Mouse (Mus musculus) MEL (cell line): ENCODE measurements at regions not wholly inside any gene's neighbourhood (a gene's known extent, or its start where the extent isn't known, plus 50 kb on each side); places are given as distances from the start of the nearest gene placed in this dataset.

Experiments
- DNase-seq: peaks from one replicate; pipeline ENCODE4 v3.0.0; 2011; ENCODE audit warnings: low read depth, low spot score
- H3K27ac ChIP-seq: 2 replicates; pipeline ENCODE4 v1.5.1; 2012; ENCODE audit warnings: low read depth, mild to moderate bottlenecking, control low read depth, low read length, moderate library complexity; ENCODE audit not compliant: control insufficient read depth
- H3K27me3 ChIP-seq, 2 experiments: fragments of 150-350 bp in 1 of 2; sonication (generic) in 1 of 2; 2 replicates each; pipeline ENCODE4 v1.6.1; 2012; ENCODE audit warnings: low read length in 2 of 2, mild to moderate bottlenecking in 2 of 2, improper control_type of control experiment in 1 of 2, moderate library complexity in 1 of 2; ENCODE audit not compliant: insufficient read depth in 2 of 2, control insufficient read depth in 1 of 2
- H3K36me3 ChIP-seq, 2 experiments: 2 replicates each; pipeline ENCODE4 v1.6.1; 2012 to 2014; ENCODE audit warnings: low read length in 2 of 2, improper control_type of control experiment in 1 of 2, inconsistent platforms in 1 of 2, mild to moderate bottlenecking in 1 of 2; ENCODE audit not compliant: insufficient read depth in 2 of 2, control insufficient read depth in 1 of 2
- H3K4me1 ChIP-seq, 2 experiments: fragments of 150-350 bp in 1 of 2; sonication (generic) in 1 of 2; 2 replicates each; pipeline ENCODE4 v1.6.1; 2012; ENCODE audit warnings: low read length in 2 of 2, improper control_type of control experiment in 1 of 2, mild to moderate bottlenecking in 1 of 2; ENCODE audit not compliant: insufficient read depth in 2 of 2, control insufficient read depth in 1 of 2
- H3K4me3 ChIP-seq, 2 experiments: fragments of 150-350 bp in 1 of 2; sonication (generic) in 1 of 2; 2 replicates each; pipeline ENCODE4 v1.5.1; 2012; ENCODE audit warnings: low read depth in 2 of 2, low read length in 2 of 2, mild to moderate bottlenecking in 2 of 2, moderate library complexity in 2 of 2, control low read depth in 1 of 2, improper control_type of control experiment in 1 of 2; ENCODE audit not compliant: control insufficient read depth in 1 of 2, insufficient read depth in 1 of 2
- H3K79me2 ChIP-seq: 2 replicates; pipeline ENCODE4 v1.6.1; 2012; ENCODE audit warnings: mild to moderate bottlenecking, low read length, moderate library complexity; ENCODE audit not compliant: control insufficient read depth, poor library complexity, insufficient read depth
- H3K9ac ChIP-seq: 2 replicates; pipeline ENCODE4 v1.6.1; 2012; ENCODE audit warnings: low read depth, mild to moderate bottlenecking, control low read depth, low read length, moderate library complexity; ENCODE audit not compliant: control insufficient read depth, poor library complexity, severe bottlenecking
- H3K9me3 ChIP-seq: fragments of 150-350 bp; sonication (generic); replicated peaks from 2 replicates; pipeline ENCODE4 v1.6.1; 2012; ENCODE audit warnings: mild to moderate bottlenecking, low read length, improper control_type of control experiment, moderate library complexity; ENCODE audit not compliant: insufficient read depth
- BHLHE40 ChIP-seq: IDR thresholded peaks from 2 replicates; pipeline ENCODE4 v1.6.1; 2012; ENCODE audit warnings: low read depth, mild to moderate bottlenecking, inconsistent platforms, low read length, improper control_type of control experiment, borderline replicate concordance
- CHD1 ChIP-seq: IDR thresholded peaks from 2 replicates; pipeline ENCODE4 v1.6.1; 2012; ENCODE audit warnings: low read depth, mild to moderate bottlenecking, inconsistent platforms, low read length, improper control_type of control experiment
- CHD2 ChIP-seq: IDR thresholded peaks from 2 replicates; pipeline ENCODE4 v1.6.1; 2011; ENCODE audit warnings: low read length, improper control_type of control experiment
- CTCF ChIP-seq, 3 experiments: IDR thresholded peaks in 2 of 3; conservative IDR thresholded peaks in 1 of 3; 2 replicates each; pipeline ENCODE4 v1.5.1; 2011 to 2012; ENCODE audit warnings: low read length in 3 of 3, low read depth in 2 of 3, mild to moderate bottlenecking in 2 of 3, improper control_type of control experiment in 1 of 3, inconsistent platforms in 1 of 3, mixed read lengths in 1 of 3, moderate library complexity in 1 of 3; ENCODE audit not compliant: control insufficient read depth in 1 of 3, insufficient read depth in 1 of 3, poor library complexity in 1 of 3, severe bottlenecking in 1 of 3
- E2F4 ChIP-seq: IDR thresholded peaks from 2 replicates; pipeline ENCODE4 v1.6.1; 2011; ENCODE audit warnings: low read depth, low read length, improper control_type of control experiment, borderline replicate concordance
- ELF1 ChIP-seq: IDR thresholded peaks from 2 replicates; pipeline ENCODE4 v1.6.1; 2014; ENCODE audit warnings: low read depth, mild to moderate bottlenecking, inconsistent platforms, low read length, improper control_type of control experiment, moderate library complexity
- GABPA ChIP-seq: IDR thresholded peaks from 2 replicates; pipeline ENCODE4 v1.6.1; 2012; ENCODE audit warnings: low read depth, mild to moderate bottlenecking, inconsistent platforms, low read length, improper control_type of control experiment, moderate library complexity
- JUND ChIP-seq: IDR thresholded peaks from 2 replicates; pipeline ENCODE4 v1.6.1; 2011; ENCODE audit warnings: low read depth, mild to moderate bottlenecking, improper control_type of control experiment, low read length
- KAT2A ChIP-seq: conservative IDR thresholded peaks from 2 replicates; pipeline ENCODE4 v1.6.1; 2012; ENCODE audit warnings: low read depth, low read length, improper control_type of control experiment, inconsistent platforms
- MAFK ChIP-seq: IDR thresholded peaks from 2 replicates; pipeline ENCODE4 v1.6.1; 2011; ENCODE audit warnings: low read depth, mild to moderate bottlenecking, low read length, improper control_type of control experiment, borderline replicate concordance
- MAZ ChIP-seq: IDR thresholded peaks from 2 replicates; pipeline ENCODE4 v1.6.1; 2012; ENCODE audit warnings: low read depth, mild to moderate bottlenecking, inconsistent platforms, low read length, improper control_type of control experiment
- MEF2A ChIP-seq: IDR thresholded peaks from 2 replicates; pipeline ENCODE4 v1.6.1; 2014; ENCODE audit warnings: low read depth, mild to moderate bottlenecking, inconsistent platforms, low read length, improper control_type of control experiment; ENCODE audit not compliant: poor library complexity, insufficient replicate concordance, severe bottlenecking; ENCODE audit errors: extremely low read depth
- MXI1 ChIP-seq: IDR thresholded peaks from 2 replicates; pipeline ENCODE4 v1.6.1; 2011; ENCODE audit warnings: mild to moderate bottlenecking, low read depth, low read length, improper control_type of control experiment
- NELFE ChIP-seq: IDR thresholded peaks from 2 replicates; pipeline ENCODE4 v1.6.1; 2011; ENCODE audit warnings: low read depth, low read length, improper control_type of control experiment
- NRF1 ChIP-seq: IDR thresholded peaks from 2 replicates; pipeline ENCODE4 v1.6.1; 2014; ENCODE audit warnings: low read depth, mild to moderate bottlenecking, inconsistent platforms, low read length, improper control_type of control experiment, moderate library complexity; ENCODE audit not compliant: poor library complexity, insufficient read depth, severe bottlenecking
- POLR2A ChIP-seq, 2 experiments: IDR thresholded peaks; 2 replicates each; pipeline ENCODE4 v1.6.1; 2011 to 2012; ENCODE audit warnings: low read length in 2 of 2, mild to moderate bottlenecking in 2 of 2, control low read depth in 1 of 2, improper control_type of control experiment in 1 of 2, low read depth in 1 of 2, moderate library complexity in 1 of 2; ENCODE audit not compliant: control insufficient read depth in 1 of 2, insufficient read depth in 1 of 2, poor library complexity in 1 of 2
- POLR2AphosphoS2 ChIP-seq: IDR thresholded peaks from 2 replicates; pipeline ENCODE4 v1.6.1; 2011; ENCODE audit warnings: low read length, improper control_type of control experiment
- POLR2AphosphoS5 ChIP-seq: IDR thresholded peaks from 2 replicates; pipeline ENCODE4 v1.6.1; 2012; ENCODE audit warnings: low read depth, borderline replicate concordance, mild to moderate bottlenecking, inconsistent platforms, low read length, moderate library complexity, mixed read lengths
- RAD21 ChIP-seq: IDR thresholded peaks from 2 replicates; pipeline ENCODE4 v1.6.1; 2011; ENCODE audit warnings: mild to moderate bottlenecking, low read depth, low read length, improper control_type of control experiment
- RCOR1 ChIP-seq: IDR thresholded peaks from 2 replicates; pipeline ENCODE4 v1.6.1; 2012; ENCODE audit warnings: low read depth, mild to moderate bottlenecking, inconsistent platforms, low read length, improper control_type of control experiment
- SIN3A ChIP-seq: IDR thresholded peaks from 2 replicates; pipeline ENCODE4 v1.6.1; 2012; ENCODE audit warnings: low read length, improper control_type of control experiment, inconsistent platforms
- SMC3 ChIP-seq: IDR thresholded peaks from 2 replicates; pipeline ENCODE4 v1.6.1; 2011; ENCODE audit warnings: low read depth, low read length, improper control_type of control experiment
- TAL1 ChIP-seq: IDR thresholded peaks from 2 replicates; pipeline ENCODE4 v1.6.1; 2012; ENCODE audit warnings: mild to moderate bottlenecking, inconsistent platforms, low read length, moderate library complexity, mixed read lengths
- TCF12 ChIP-seq: IDR thresholded peaks from 2 replicates; pipeline ENCODE4 v1.6.1; 2014; ENCODE audit warnings: low read depth, mild to moderate bottlenecking, inconsistent platforms, low read length, improper control_type of control experiment, moderate library complexity
- USF1 ChIP-seq: IDR thresholded peaks from 2 replicates; pipeline ENCODE4 v1.6.1; 2014; ENCODE audit warnings: low read depth, mild to moderate bottlenecking, inconsistent platforms, low read length, improper control_type of control experiment, moderate library complexity
- USF2 ChIP-seq, 2 experiments: IDR thresholded peaks; 2 replicates each; pipeline ENCODE4 v1.6.1; 2011 to 2012; ENCODE audit warnings: improper control_type of control experiment in 2 of 2, low read length in 2 of 2, borderline replicate concordance in 1 of 2, inconsistent platforms in 1 of 2, low read depth in 1 of 2, mild to moderate bottlenecking in 1 of 2; ENCODE audit not compliant: insufficient read depth in 1 of 2
- ZKSCAN1 ChIP-seq: IDR thresholded peaks from 2 replicates; pipeline ENCODE4 v1.6.1; 2012; ENCODE audit warnings: low read depth, mild to moderate bottlenecking, inconsistent platforms, low read length, improper control_type of control experiment, moderate library complexity
- ZMIZ1 ChIP-seq: IDR thresholded peaks from 2 replicates; pipeline ENCODE4 v1.6.1; 2012; ENCODE audit warnings: low read depth, mild to moderate bottlenecking, inconsistent platforms, low read length, improper control_type of control experiment, moderate library complexity
- ZNF384 ChIP-seq: IDR thresholded peaks from 2 replicates; pipeline ENCODE4 v1.6.1; 2012; ENCODE audit warnings: low read depth, mild to moderate bottlenecking, inconsistent platforms, low read length, improper control_type of control experiment

- no peak overlapping the region for H3K9ac ChIP-seq
- no peak overlapping the region for H3K4me3 ChIP-seq
- no peak for TF ChIP-seq NELFE
- no peak for TF ChIP-seq CHD1
- TF ChIP-seq SMC3: no peak
- no peak for TF ChIP-seq ZMIZ1
- no peak for TF ChIP-seq SIN3A
- TF ChIP-seq POLR2AphosphoS2: no peak
- TF ChIP-seq MEF2A: no peak
- no peak for TF ChIP-seq RAD21
- TF ChIP-seq MXI1: no peak
- no peak for TF ChIP-seq E2F4
- TF ChIP-seq RCOR1: no peak
- TF ChIP-seq ELF1: no peak
- TF ChIP-seq TCF12: no peak
- TF ChIP-seq CTCF (IDR thresholded peaks at IDR 0.05 in 2 of 3, conservative IDR thresholded peaks at IDR 0.05 in 1 of 3; ENCODE audit: control insufficient read depth in 1 of 3, insufficient read depth in 1 of 3, low read depth in 2 of 3, low read length in 3 of 3, poor library complexity in 1 of 3, severe bottlenecking in 1 of 3): no peak
- no peak for TF ChIP-seq USF2 (IDR thresholded peaks at IDR 0.05; ENCODE audit: borderline replicate concordance in 1 of 2, insufficient read depth in 1 of 2, low read depth in 1 of 2, low read length in 2 of 2)
- no peak for TF ChIP-seq MAFK
- no peak for TF ChIP-seq GABPA
- no peak for TF ChIP-seq USF1
- no peak for TF ChIP-seq CHD2
- no peak for TF ChIP-seq ZKSCAN1
Measured at GRCm38 (mm10) chr2:50653121-50653615, 356.6 kb upstream of the Mmadhc start.

DNA sequence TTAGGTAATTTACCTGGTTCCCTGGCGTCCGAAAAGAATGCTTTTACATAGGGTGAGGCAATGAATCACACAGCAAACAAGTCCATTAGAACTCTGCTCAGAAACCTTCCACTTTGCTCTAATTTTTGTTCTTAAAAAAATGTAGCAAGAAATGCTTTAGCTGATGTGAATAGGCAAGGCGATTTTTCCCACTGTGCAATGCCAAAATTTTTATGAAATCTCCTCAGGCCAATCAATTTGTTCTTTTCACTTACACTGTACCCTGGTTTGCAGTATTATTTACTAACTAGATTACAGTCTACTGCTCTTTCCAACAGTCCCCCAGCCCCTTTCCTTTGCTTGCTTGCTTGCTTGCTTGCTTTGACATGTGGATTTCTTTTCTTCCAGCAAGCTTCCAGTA lies 353.1 kb upstream of the Mmadhc start:
- H3K9me3 ChIP-seq: no peaks in the 10 kb centered on the region
- no peak for DNase-seq
- H3K27me3 ChIP-seq: no peaks in the 10 kb centered on the region
- no peak overlapping the region for H3K27ac ChIP-seq
- no peak overlapping the region for H3K9ac ChIP-seq
- no peaks in the 10 kb centered on the region for H3K79me2 ChIP-seq
- peaks cover 0 to 3% of the 10 kb centered on the region in 2 experiments; a peak in 1 of 4 replicates for H3K4me1 ChIP-seq
- no peak for TF ChIP-seq POLR2AphosphoS5
- TF ChIP-seq POLR2A (IDR thresholded peaks at IDR 0.05; ENCODE audit: control insufficient read depth in 1 of 2, insufficient read depth in 1 of 2, low read depth in 1 of 2, low read length in 2 of 2, poor library complexity in 1 of 2): no peak
- no peak for TF ChIP-seq KAT2A
- TF ChIP-seq ZMIZ1: no peak
- TF ChIP-seq NRF1: no peak
- no peak for TF ChIP-seq MAZ
- no peak for TF ChIP-seq TAL1
- no peak for TF ChIP-seq JUND
- TF ChIP-seq SMC3: no peak
- no peak for TF ChIP-seq MXI1
- no peak for TF ChIP-seq BHLHE40
- no peak for TF ChIP-seq ZKSCAN1
- no peak for TF ChIP-seq GABPA
- no peak for TF ChIP-seq ZNF384
- H3K4me3 ChIP-seq: no peak overlapping the region
- no peaks in the 10 kb centered on the region for H3K36me3 ChIP-seq

More at GRCm38 (mm10) chr2:50653121-50653615, 356.6 kb upstream of the Mmadhc start:
- Histone ChIP-seq H3K27me3 (no peaks in the 10 kb centered on the region), H3K36me3 (no peaks in the 10 kb centered on the region), H3K4me1 (peaks cover 0 to 3% of the 10 kb centered on the region in 2 experiments; a peak in 1 of 4 replicates), H3K9me3 (no peaks in the 10 kb centered on the region), H3K27ac (no peak overlapping the region), H3K79me2 (no peaks in the 10 kb centered on the region)
- no peak for DNase-seq
